Mouse (Mus musculus) right cerebral cortex, postnatal 25 days (tissue): ENCODE measurements around the gene Fam83c.

ENCODE experiments used
- DNase-seq: peaks from one replicate; pipeline ENCODE4 v3.0.0; 2022

Gene Fam83c

DNA sequence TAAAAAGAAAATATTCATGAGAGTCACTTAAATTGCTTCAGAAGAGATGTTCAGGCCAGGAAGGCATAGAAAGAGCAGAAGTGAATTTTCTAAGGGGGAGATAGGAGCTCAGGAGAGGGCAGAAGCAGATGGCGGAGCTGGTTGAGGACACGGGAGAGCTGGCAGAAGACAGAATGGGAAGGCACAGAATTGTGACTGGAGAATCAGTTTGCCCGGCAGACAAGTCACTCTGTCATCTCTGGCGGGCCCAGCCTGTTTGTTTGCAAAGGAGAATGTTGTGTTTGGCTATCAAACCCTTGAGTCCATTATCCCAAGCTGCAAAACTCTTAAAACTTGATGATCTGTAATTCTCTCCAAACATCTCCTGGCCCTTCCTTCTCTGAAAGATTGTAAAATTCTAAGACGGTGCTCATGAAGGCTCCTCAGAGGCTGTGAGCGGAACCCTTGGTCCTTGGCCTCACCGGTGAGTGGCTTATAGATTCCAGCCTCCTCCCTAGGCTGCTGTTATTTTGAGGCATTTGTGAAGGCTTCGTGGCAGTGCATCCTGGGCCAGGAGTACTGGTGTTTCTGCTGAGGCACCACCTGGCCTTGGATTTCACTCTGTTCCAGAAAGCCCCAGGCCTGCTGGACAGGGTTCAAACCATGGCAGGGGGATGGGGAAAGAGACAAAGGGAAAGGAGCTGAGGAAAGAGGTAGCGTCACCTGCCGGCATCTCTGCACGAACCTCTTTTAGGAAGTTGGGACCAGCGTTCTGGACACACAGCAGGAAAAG lies 39.8 kb downstream of the Fam83c start:
- no peak for DNase-seq

DNA sequence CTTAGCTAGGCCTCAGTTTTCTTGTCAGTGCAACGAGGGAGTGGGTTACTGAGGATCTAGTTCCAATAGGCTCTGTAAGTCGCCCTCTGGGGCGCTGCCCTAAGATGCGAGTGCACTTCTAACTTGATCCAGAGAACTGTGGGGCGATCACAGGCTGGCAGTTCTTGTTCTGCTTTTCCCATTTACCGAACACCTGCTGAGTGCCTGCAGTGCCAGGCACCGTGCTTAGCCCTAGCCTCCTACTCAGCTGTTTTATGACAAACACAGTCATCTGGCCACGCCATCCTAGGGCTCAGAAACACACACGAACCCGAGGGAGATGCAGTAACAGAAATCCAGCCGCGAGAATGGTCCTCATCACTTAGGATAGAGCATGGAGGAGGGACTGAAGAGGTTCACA lies 41.8 kb downstream of the Fam83c start:
- DNase-seq = no peak

DNA sequence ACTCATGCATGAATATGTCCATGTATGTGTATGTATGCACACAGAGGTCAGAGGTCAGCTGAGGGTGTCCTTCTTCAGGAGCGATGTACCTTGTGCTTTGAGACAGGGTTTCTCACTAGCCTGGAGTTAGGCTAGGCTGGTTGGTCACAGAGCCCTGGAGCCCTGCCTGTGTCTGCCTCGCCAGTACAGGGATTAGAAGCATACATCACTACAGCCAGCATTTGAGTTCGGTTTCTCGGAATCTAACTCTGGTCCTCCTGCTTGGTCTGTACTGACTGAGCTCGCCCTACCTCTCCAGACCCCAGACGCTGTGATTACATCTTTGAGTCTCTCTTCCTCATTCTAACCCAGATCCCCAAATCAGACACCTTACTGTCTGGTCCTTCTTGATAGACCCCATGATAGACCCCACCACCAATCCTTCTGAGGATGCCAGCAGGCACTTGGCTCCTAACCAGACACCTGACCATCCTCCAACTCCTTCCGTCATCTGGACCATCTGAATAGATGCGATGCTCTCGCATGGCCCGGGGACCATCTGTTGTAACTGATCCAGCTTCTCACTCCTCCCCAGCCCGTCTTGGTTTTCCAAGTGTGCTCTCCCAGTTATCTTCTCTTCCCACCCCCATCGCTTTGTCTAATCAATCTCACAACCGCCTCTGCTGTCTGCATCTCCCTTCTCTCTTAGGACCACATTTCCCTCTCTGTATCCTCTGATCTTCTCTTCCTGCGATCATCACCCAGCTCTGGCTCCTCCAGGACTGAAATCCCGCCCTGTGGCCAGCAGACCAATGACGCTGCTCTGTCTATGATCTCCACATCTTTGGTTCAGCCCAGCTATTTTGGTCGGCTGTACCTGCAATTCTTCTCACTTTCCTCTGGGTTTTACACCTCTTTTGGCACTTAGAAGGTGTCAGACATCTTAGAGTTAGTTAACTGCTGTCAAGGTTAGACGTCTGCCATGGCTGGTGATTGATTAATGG lies 46.4 kb downstream of the Fam83c start:
- no peak for DNase-seq

DNA sequence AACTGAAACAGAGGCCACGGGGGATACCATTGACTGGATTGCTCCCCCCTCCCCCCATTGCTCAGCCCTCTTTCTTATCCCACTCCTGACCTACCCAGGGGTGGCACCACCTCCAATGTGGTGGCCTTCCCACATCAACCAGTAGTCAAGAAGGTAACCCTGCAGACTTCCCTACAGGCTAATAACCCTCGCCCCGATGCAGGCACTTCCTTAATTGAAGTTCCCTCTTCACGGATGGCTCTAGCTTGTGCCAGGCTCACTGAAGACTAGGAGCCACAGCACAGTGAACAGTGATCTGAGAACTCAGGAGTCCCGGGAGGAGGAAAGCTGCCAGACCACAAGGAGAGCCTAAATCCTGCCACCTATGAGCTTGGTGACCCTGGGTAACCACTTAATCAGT lies 47.7 kb downstream of the Fam83c start:
- DNase-seq = no peak

DNA sequence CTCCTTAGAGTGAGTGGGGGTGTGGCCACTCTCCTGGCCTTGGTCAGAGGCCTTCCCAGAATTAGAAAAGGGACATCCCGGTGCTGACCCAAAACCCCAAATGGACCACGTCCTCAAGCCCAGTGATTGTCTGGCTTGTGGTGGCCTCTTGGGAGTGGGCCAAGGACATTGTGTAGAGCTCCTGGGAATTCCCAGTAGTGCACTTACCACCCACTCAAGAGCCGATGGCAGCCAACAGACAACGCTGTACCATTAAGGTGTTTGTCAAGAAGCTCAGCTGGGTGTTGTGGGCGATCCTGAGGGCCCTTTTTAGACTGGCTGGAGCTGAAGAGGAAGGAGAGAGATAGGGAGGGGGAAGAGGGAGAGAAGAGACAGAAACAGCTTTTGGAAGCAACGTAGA lies 50.1 kb downstream of the Fam83c start:
- DNase-seq = no peak

DNA sequence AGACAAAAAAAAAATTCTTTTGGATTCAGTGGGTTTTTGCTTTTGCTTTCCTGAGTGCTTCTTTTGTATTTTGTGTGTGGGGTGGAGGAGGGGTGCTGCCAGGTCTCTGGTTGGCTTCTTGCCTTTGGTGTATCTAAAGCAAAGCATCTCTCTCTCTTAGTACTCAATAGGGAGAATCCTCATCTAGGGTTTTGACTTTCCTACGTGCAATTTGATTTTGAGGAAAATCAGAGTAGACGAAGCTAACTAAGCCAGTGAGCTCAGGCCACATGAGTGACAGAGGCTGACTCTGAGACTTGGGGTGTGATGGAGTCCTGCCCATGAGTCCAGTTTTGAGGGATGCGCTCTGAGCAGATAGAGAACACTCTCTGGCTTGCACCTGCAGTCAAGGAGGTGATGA lies 55.1 kb downstream of the Fam83c start:
- DNase-seq = no peak

DNA sequence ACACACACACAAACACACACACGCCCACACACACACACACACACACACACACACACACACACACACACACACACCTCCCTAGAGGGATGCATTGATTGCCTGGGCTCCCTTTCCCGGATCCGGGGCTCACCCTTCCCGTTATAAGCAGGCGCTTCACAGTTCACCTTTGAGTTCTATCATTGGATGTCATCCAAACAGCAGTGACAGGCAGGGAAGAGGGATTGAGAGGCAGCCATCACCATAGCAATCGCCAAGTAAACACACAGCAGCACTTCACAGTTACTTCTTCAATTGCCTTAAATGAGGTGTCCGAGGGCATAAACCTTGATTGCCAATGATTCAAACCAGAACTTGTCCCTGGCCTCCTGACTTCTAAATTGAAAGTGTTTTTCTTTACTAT lies 55.6 kb downstream of the Fam83c start:
- DNase-seq = no peak

DNA sequence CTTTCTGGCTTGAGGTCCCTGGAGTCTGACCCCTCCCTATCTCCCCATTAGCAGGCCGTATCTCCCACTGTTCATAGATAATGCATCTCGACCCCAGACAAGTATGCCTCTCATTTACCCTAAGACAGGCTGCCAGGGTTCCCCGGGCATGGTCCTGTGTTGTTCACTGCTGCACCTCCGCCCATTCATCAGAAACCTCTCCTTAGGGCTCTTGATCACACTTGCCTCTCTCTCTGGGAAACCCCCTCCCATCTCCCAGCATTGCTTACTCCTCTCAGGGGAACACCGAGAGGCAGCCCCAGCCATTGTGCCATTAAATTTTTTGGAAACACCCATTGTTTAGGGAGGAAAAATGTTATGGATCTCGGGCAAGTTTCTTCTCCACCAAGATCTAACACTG lies 56.6 kb downstream of the Fam83c start:
- DNase-seq = no peak

DNA sequence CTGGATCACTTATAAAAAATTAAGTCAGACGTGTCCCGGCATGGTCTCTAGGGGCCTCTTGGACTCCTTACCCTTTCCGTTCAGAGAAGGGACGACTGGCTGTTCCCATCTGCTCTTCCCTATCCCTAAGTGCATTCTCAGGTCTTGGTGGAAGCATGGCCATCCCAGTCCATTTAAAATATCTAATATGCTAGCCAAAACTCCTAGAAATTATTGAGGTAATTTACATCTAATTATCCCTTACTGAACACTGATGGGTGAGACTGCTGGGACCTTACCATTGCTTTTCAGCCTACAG lies 57.0 kb downstream of the Fam83c start:
- no peak for DNase-seq
